Comparison of ENCODE assay signal across 26 mouse cellular contexts in genomic region chr2:50549871-50550270, GRCm38 (mm10).
A peak's percentile ranks its signal among the peaks of the same experiment; 100 is the strongest.
DNase-seq lines count a peak whose midpoint lies in the region; ATAC-seq and TF ChIP-seq lines count a peak whose summit lies in the region.
"Had no signal": no experiment of that assay in that cellular context is flagged by ENCODE, and none has a peak within 500 bp of the region (broad histone marks: within the 10 kb centered on the region; RNA-seq: fewer than 3 reads in every experiment).

No protein-coding gene starts in this region.

- no peaks in the 10 kb centered on the region for H3K9me3 ChIP-seq in midbrain, embryonic 10.5 days (replicated peaks)
- no peaks in the 10 kb centered on the region for H3K9me3 ChIP-seq in midbrain, embryonic 14.5 days (ENCODE audit: control insufficient read depth, low read length)
- H3K9me3 ChIP-seq in kidney, postnatal 0 days (replicated peaks; ENCODE audit: low read length): no peaks in the 10 kb centered on the region
- H3K9me3 ChIP-seq: embryonic facial prominence, embryonic 10.5 days; heart, embryonic 13.5 days; hindbrain, embryonic 13.5 days; lung, embryonic 15.5 days had no signal

- no peaks in the 10 kb centered on the region for H3K27me3 ChIP-seq in midbrain, embryonic 10.5 days (ENCODE audit: low read depth, poor library complexity, severe bottlenecking)
- no peaks in the 10 kb centered on the region for H3K27me3 ChIP-seq in midbrain, embryonic 14.5 days (ENCODE audit: control insufficient read depth, insufficient read depth, low read length)
- H3K27me3 ChIP-seq in kidney, adult 2 months (replicated peaks; ENCODE audit: control insufficient read depth, insufficient read depth, low read length): no peaks in the 10 kb centered on the region
- H3K27me3 ChIP-seq in kidney, postnatal 0 days (ENCODE audit: insufficient read depth, low read length): no peaks in the 10 kb centered on the region
- H3K27me3 ChIP-seq: CH12.LX; heart, embryonic 13.5 days; hindbrain, embryonic 13.5 days; lung, embryonic 15.5 days; Patski had no signal

- no peak; the same call in 1 of the 2 replicates for TF ChIP-seq CTCF in kidney, adult 2 months (conservative IDR thresholded peaks at IDR 0.05; ENCODE audit: insufficient read depth, insufficient read length, low read depth, low read length)
- TF ChIP-seq CTCF in kidney, postnatal 0 days (IDR thresholded peaks at IDR 0.05; ENCODE audit: low read depth): peak; percentile 32; the same call in 1 of the 2 replicates

- TF ChIP-seq POLR2A in kidney, adult 2 months (IDR thresholded peaks at IDR 0.05; ENCODE audit: low read depth, low read length): no peak

- no peak overlapping the region for H3K9ac ChIP-seq in midbrain, embryonic 14.5 days (replicated peaks; ENCODE audit: low read length)
- H3K9ac ChIP-seq in kidney, postnatal 0 days (ENCODE audit: low read depth, low read length): no peak overlapping the region
- H3K9ac ChIP-seq: forebrain, postnatal 0 days; heart, embryonic 13.5 days; hindbrain, embryonic 13.5 days; liver, embryonic 14.5 days; lung, embryonic 15.5 days had no signal

- no peak overlapping the region for H3K4me2 ChIP-seq in midbrain, embryonic 14.5 days (ENCODE audit: low read length)
- no peak overlapping the region for H3K4me2 ChIP-seq in kidney, postnatal 0 days (ENCODE audit: low read length)
- H3K4me2 ChIP-seq: heart, embryonic 13.5 days; hindbrain, embryonic 13.5 days; lung, embryonic 15.5 days had no signal

- no peaks in the 10 kb centered on the region for H3K36me3 ChIP-seq in midbrain, embryonic 10.5 days
- no peaks in the 10 kb centered on the region for H3K36me3 ChIP-seq in midbrain, embryonic 14.5 days (ENCODE audit: control insufficient read depth, insufficient read depth, low read length)
- no peaks in the 10 kb centered on the region for H3K36me3 ChIP-seq in kidney, adult 2 months (ENCODE audit: control insufficient read depth, insufficient read depth, low read length)
- H3K36me3 ChIP-seq in kidney, postnatal 0 days (ENCODE audit: insufficient read depth, low read length): no peaks in the 10 kb centered on the region
- H3K36me3 ChIP-seq: embryonic facial prominence, embryonic 10.5 days; G1E; heart, embryonic 13.5 days; hindbrain, embryonic 13.5 days; lung, embryonic 15.5 days had no signal

- no peak overlapping the region for H3K4me3 ChIP-seq in midbrain, embryonic 10.5 days
- H3K4me3 ChIP-seq in midbrain, embryonic 14.5 days (replicated peaks; ENCODE audit: low read depth, low read length): no peak overlapping the region
- no peak overlapping the region for H3K4me3 ChIP-seq in kidney, adult 2 months (ENCODE audit: insufficient read depth, low read depth, low read length)
- no peak overlapping the region for H3K4me3 ChIP-seq in kidney, postnatal 0 days (replicated peaks; ENCODE audit: low read depth, low read length)
- H3K4me3 ChIP-seq: embryonic facial prominence, embryonic 10.5 days; heart, embryonic 13.5 days; hindbrain, embryonic 13.5 days; lung, embryonic 15.5 days had no signal

- ATAC-seq in midbrain, embryonic 14.5 days (ENCODE audit: low FRiP score, low TSS enrichment): no peak
- peak; percentile 95 for ATAC-seq in kidney, postnatal 0 days (replicated peaks; ENCODE audit: low FRiP score, low read depth)
- ATAC-seq: forebrain, postnatal 0 days; inflammation-experienced regulatory T-cells, adult 6 months; Patski had no signal

- peak overlapping the region; percentile 59; the same call in 1 of the 2 replicates for H3K27ac ChIP-seq in midbrain, embryonic 10.5 days (replicated peaks)
- H3K27ac ChIP-seq in midbrain, embryonic 14.5 days (replicated peaks; ENCODE audit: low read depth, low read length): no peak overlapping the region
- H3K27ac ChIP-seq in kidney, adult 2 months (ENCODE audit: insufficient read depth, low read depth, low read length): no peak overlapping the region
- no peak overlapping the region for H3K27ac ChIP-seq in kidney, postnatal 0 days
- H3K27ac ChIP-seq: embryonic facial prominence, embryonic 10.5 days; heart, embryonic 13.5 days; hindbrain, embryonic 13.5 days; liver, embryonic 14.5 days; lung, embryonic 15.5 days; stomach, postnatal 0 days had no signal

- whole genome bisulfite sequencing in midbrain, embryonic 10.5 days: 68% methylated on average over 8 of the region's 8 CpGs
- WGBS in midbrain, embryonic 14.5 days: 76% methylated on average over 8 of the region's 8 CpGs
- 62% methylated on average over 8 of the region's 8 CpGs for WGBS in kidney, adult 2 months
- WGBS in kidney, postnatal 0 days: 81% methylated on average over 8 of the region's 8 CpGs

- DNase-seq in midbrain, embryonic 10.5 days (ENCODE audit: low spot score): no peak
- DNase-seq in midbrain, embryonic 14.5 days: no peak
- DNase-seq in kidney, adult 2 months: peak; percentile 83
- DNase-seq in kidney, postnatal 0 days (ENCODE audit: low spot score): peak; percentile 12
- peak; percentile 25 for DNase-seq in yolk sac, embryonic 10.5 days (ENCODE audit: low spot score)
- no peak for DNase-seq in gastrocnemius, adult 8-10 months (ENCODE audit: low spot score in 2 of 2)
- DNase-seq in right cerebral cortex, adult 18-20 months: no peak
- DNase-seq: adrenal gland, adult 8-10 months; B cell, adult 2 months; cerebellum, adult 11-12 months; forebrain, postnatal 0 days; gastrocnemius, postnatal 25 days; heart, adult 18-20 months; heart, postnatal 14 days; lung, postnatal 36 days; right cerebral cortex, postnatal 14 days had no signal

- H3K4me1 ChIP-seq in midbrain, embryonic 10.5 days: peaks cover 13% of the 10 kb centered on the region
- H3K4me1 ChIP-seq in midbrain, embryonic 14.5 days (ENCODE audit: control insufficient read depth, insufficient read depth, low read length): no peaks in the 10 kb centered on the region
- no peaks in the 10 kb centered on the region for H3K4me1 ChIP-seq in kidney, adult 2 months (ENCODE audit: control insufficient read depth, insufficient read depth, low read length)
- H3K4me1 ChIP-seq in kidney, postnatal 0 days (replicated peaks; ENCODE audit: insufficient read depth, low read length): no peaks in the 10 kb centered on the region
- H3K4me1 ChIP-seq: heart, embryonic 13.5 days; hindbrain, embryonic 13.5 days; lung, embryonic 15.5 days had no signal

Comparison
In these comparisons a context has a peak if more than half of its experiments do, and no peak if none do; other contexts are left out.
1. DNase-seq: peak in kidney, adult 2 months (single experiment), kidney, postnatal 0 days (single experiment) and yolk sac, embryonic 10.5 days (single experiment); none in midbrain, embryonic 10.5 days (single experiment), midbrain, embryonic 14.5 days (single experiment), gastrocnemius, adult 8-10 months (0 of 2) and right cerebral cortex, adult 18-20 months (single experiment).